19 mouse cellular contexts compared by ENCODE assay signal in the genomic region with DNA sequence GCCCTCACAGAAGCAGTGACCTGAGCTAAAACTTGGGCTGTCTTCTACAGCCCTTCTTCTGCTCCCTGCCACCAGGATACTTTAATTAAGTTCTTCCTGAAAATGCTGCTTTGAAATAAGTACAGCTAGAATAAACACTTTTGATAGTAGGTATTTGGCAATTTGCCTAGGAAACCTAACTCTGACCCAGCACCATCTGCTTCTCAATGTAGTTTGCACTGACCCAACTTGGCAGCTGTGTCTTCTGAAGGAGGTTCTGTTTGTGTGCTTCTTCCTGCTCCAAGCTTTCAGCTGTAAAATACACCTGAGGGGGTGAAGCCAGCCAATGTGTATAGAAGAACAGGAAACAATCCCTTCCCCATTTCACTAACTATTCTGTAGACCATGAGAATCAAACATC. TPM values are rescaled to one million over a fixed set of nuclear protein-coding genes. Genes with fewer than 3 reads are reported as not detected.
DNase-seq lines count a peak whose midpoint lies in the region; ATAC-seq and TF ChIP-seq lines count a peak whose summit lies in the region.
"Had no signal": no experiment of that assay in that cellular context is flagged by ENCODE, and none has a peak within 500 bp of the region (broad histone marks: within the 10 kb centered on the region; RNA-seq: fewer than 3 reads in every experiment).

No protein-coding gene starts in this region.

- no peak overlapping the region for H3K27ac ChIP-seq in embryonic facial prominence, embryonic 14.5 days (replicated peaks; ENCODE audit: low read depth, low read length)
- H3K27ac ChIP-seq in embryonic facial prominence, embryonic 10.5 days (replicated peaks), result no peak overlapping the region
- H3K27ac ChIP-seq in kidney, embryonic 16.5 days (ENCODE audit: low read length), result 0 out of 2 replicates have a peak overlapping the region, but pooled peaks have one; percentile 10
- H3K27ac ChIP-seq: heart, embryonic 10.5 days; hindbrain, embryonic 12.5 days; kidney, postnatal 0 days; limb, embryonic 15.5 days had no signal

- no peak overlapping the region for H3K4me3 ChIP-seq in embryonic facial prominence, embryonic 14.5 days (ENCODE audit: low read depth, low read length)
- no peak overlapping the region for H3K4me3 ChIP-seq in embryonic facial prominence, embryonic 10.5 days
- H3K4me3 ChIP-seq in kidney, embryonic 16.5 days (ENCODE audit: low read length), result no peak overlapping the region
- H3K4me3 ChIP-seq: heart, embryonic 10.5 days; hindbrain, embryonic 12.5 days; limb, embryonic 15.5 days had no signal

- H3K9ac ChIP-seq in embryonic facial prominence, embryonic 14.5 days (ENCODE audit: low read depth, low read length), result no peak overlapping the region
- H3K9ac ChIP-seq in kidney, embryonic 16.5 days (replicated peaks; ENCODE audit: low read length), result no peak overlapping the region
- H3K9ac ChIP-seq: hindbrain, embryonic 12.5 days; limb, embryonic 15.5 days had no signal

- no peak overlapping the region for H3K4me2 ChIP-seq in embryonic facial prominence, embryonic 14.5 days (ENCODE audit: low read depth, low read length)
- H3K4me2 ChIP-seq in kidney, embryonic 16.5 days (replicated peaks; ENCODE audit: low read depth, low read length), result no peak overlapping the region
- H3K4me2 ChIP-seq: hindbrain, embryonic 12.5 days; limb, embryonic 15.5 days had no signal

- H3K36me3 ChIP-seq in embryonic facial prominence, embryonic 14.5 days (ENCODE audit: control insufficient read depth, insufficient read depth, low read length), result no peaks in the 10 kb centered on the region
- no peaks in the 10 kb centered on the region for H3K36me3 ChIP-seq in embryonic facial prominence, embryonic 10.5 days (replicated peaks)
- H3K36me3 ChIP-seq in kidney, embryonic 16.5 days (ENCODE audit: insufficient read depth, low read length), result no peaks in the 10 kb centered on the region
- H3K36me3 ChIP-seq: heart, embryonic 10.5 days; hindbrain, embryonic 12.5 days; limb, embryonic 15.5 days had no signal

- H3K4me1 ChIP-seq in embryonic facial prominence, embryonic 14.5 days (ENCODE audit: control insufficient read depth, insufficient read depth, low read length), result peaks cover 5% of the 10 kb centered on the region; the same call in 1 of the 2 replicates
- H3K4me1 ChIP-seq in embryonic facial prominence, embryonic 10.5 days, result peaks cover 36% of the 10 kb centered on the region
- H3K4me1 ChIP-seq in kidney, embryonic 16.5 days (ENCODE audit: insufficient read depth, low read length), result peaks cover 19% of the 10 kb centered on the region

- no peak for TF ChIP-seq CTCF in brain, embryonic 14.5 days (IDR thresholded peaks at IDR 0.05; ENCODE audit: borderline replicate concordance, extremely low read depth, insufficient read depth, insufficient read length)

- no peaks in the 10 kb centered on the region for H3K9me3 ChIP-seq in embryonic facial prominence, embryonic 14.5 days (ENCODE audit: control insufficient read depth, low read length)
- H3K9me3 ChIP-seq in embryonic facial prominence, embryonic 10.5 days, result no peaks in the 10 kb centered on the region
- H3K9me3 ChIP-seq in kidney, embryonic 16.5 days (ENCODE audit: low read length), result no peaks in the 10 kb centered on the region
- H3K9me3 ChIP-seq: heart, embryonic 10.5 days; hindbrain, embryonic 12.5 days; limb, embryonic 15.5 days had no signal

- peak; percentile 39 for DNase-seq in embryonic facial prominence, embryonic 14.5 days (ENCODE audit: low spot score)
- DNase-seq in embryonic facial prominence, embryonic 10.5 days (ENCODE audit: low spot score), result no peak
- no peak for DNase-seq in kidney, postnatal 14 days
- DNase-seq in lung, postnatal 36 days, result peak; percentile 11
- DNase-seq in lung, postnatal 10 days, result no peak
- DNase-seq in brain, embryonic 14.5 days (ENCODE audit: low read depth), result peak; percentile 6
- no peak for DNase-seq in frontal cortex, postnatal 14 days (ENCODE audit: low spot score in 2 of 2)
- DNase-seq: adrenal gland, adult 2 months; heart, postnatal 14 days; left cerebral cortex, postnatal 4 days; thymus, postnatal 14 days had no signal

- TF ChIP-seq POLR2A in brain, embryonic 14.5 days (IDR thresholded peaks at IDR 0.05; ENCODE audit: borderline replicate concordance, extremely low read depth, insufficient read depth, insufficient read length, poor library complexity, severe bottlenecking), result no peak

- no peak for ATAC-seq in embryonic facial prominence, embryonic 14.5 days (ENCODE audit: low read depth)
- no peak for ATAC-seq in kidney, embryonic 16.5 days (ENCODE audit: low FRiP score, low TSS enrichment)
- ATAC-seq: forebrain, embryonic 16.5 days; intestine, postnatal 0 days; midbrain, embryonic 16.5 days had no signal

- H3K27me3 ChIP-seq in embryonic facial prominence, embryonic 14.5 days (replicated peaks; ENCODE audit: control insufficient read depth, insufficient read depth, low read length), result no peaks in the 10 kb centered on the region
- H3K27me3 ChIP-seq in embryonic facial prominence, embryonic 10.5 days (replicated peaks; ENCODE audit: low read depth, poor library complexity, severe bottlenecking), result no peaks in the 10 kb centered on the region
- H3K27me3 ChIP-seq in kidney, embryonic 16.5 days (ENCODE audit: insufficient read depth, low read length), result no peaks in the 10 kb centered on the region
- H3K27me3 ChIP-seq: hindbrain, embryonic 12.5 days; limb, embryonic 15.5 days had no signal

RNA-seq across cellular contexts. Expression of a gene that starts 7.8 kb away (rescaled TPM):
- polyA plus RNA-seq in embryonic facial prominence, embryonic 14.5 days (2014; fragmentation: Nextera tagmentation; extraction: Ambion mirVana), result 74.3 and 79.8 TPM in 2 replicates
- polyA plus RNA-seq in embryonic facial prominence, embryonic 10.5 days (2016; fragmentation: Nextera tagmentation; extraction: Ambion mirVana), result 79.6 and 81.5 TPM in 2 replicates
- 89.1 and 92.4 TPM in 2 replicates for polyA plus RNA-seq in kidney, embryonic 16.5 days (2015; fragmentation: Nextera tagmentation; extraction: Ambion mirVana)
- polyA plus RNA-seq in brain, embryonic 14.5 days (2012; rRNA removed), result 65.5 and 72.6 TPM in 2 replicates

RNA-seq across cellular contexts. Expression of a gene that starts 8.0 kb away (rescaled TPM):
- 5.1 and 5.9 TPM in 2 replicates for polyA plus RNA-seq in embryonic facial prominence, embryonic 14.5 days (2014; fragmentation: Nextera tagmentation; extraction: Ambion mirVana)
- polyA plus RNA-seq in embryonic facial prominence, embryonic 10.5 days (2016; fragmentation: Nextera tagmentation; extraction: Ambion mirVana), result 2.7 and 3.2 TPM in 2 replicates
- 2.4 and 3.1 TPM in 2 replicates for polyA plus RNA-seq in kidney, embryonic 16.5 days (2015; fragmentation: Nextera tagmentation; extraction: Ambion mirVana)
- polyA plus RNA-seq in brain, embryonic 14.5 days (2012; rRNA removed), result 28.2 and 41.3 TPM in 2 replicates

Comparison
In these comparisons a context has a peak if more than half of its experiments do, and no peak if none do; other contexts are left out.
1. DNase-seq: peak in embryonic facial prominence, embryonic 14.5 days (single experiment), lung, postnatal 36 days (single experiment) and brain, embryonic 14.5 days (single experiment); none in embryonic facial prominence, embryonic 10.5 days (single experiment), kidney, postnatal 14 days (single experiment), lung, postnatal 10 days (single experiment) and frontal cortex, postnatal 14 days (0 of 2).